Mouse (Mus musculus) megakaryocyte, adult 5-6 weeks (primary cell): Measurements from ENCODE around the gene Dop1b. TPM values are rescaled to one million over a fixed set of nuclear protein-coding genes. Genes with fewer than 3 reads are reported as not detected.

ENCODE experiments used
- ATAC-seq: 2 replicates; pipeline ENCODE4 v1.8.0; 2016; ENCODE audit warnings: mild to moderate bottlenecking, inconsistent platforms; ENCODE audit not compliant: poor library complexity, severe bottlenecking
- total RNA-seq, 2 experiments: library from RNA; stranded (forward) in 1 of 2; stranded (reverse) in 1 of 2; fragments of 153-499, 151-499 nt in 1 of 2; fragments of 221-1000, 200-1000 nt in 1 of 2; gene quantifications; 2 replicates each; pipeline versions ENCODE4 v1.2.3 to v1.2.4; 2015 to 2017

The Dop1b gene
- total RNA-seq, 2 experiments from 2014 or later = 10.5 to 20.3 TPM

GRCm38 (mm10) chr16:93749147-93749910 is 37.6 kb downstream of the Dop1b start:
- no peak for ATAC-seq

- peak; percentile 79 for ATAC-seq
Observed at GRCm38 (mm10) chr16:93750464-93750863, 38.8 kb downstream of the Dop1b start.

- peak; percentile 57 for ATAC-seq
Observed at GRCm38 (mm10) chr16:93751816-93752215, 40.1 kb downstream of the Dop1b start.

GRCm38 (mm10) chr16:93756622-93757021 is 44.9 kb downstream of the Dop1b start:
- ATAC-seq = 0 out of 2 replicates have a peak, but pooled peaks have one; percentile 4

- ATAC-seq = no peak
Observed at GRCm38 (mm10) chr16:93763378-93763777, 51.7 kb downstream of the Dop1b start.

GRCm38 (mm10) chr16:93764597-93764996 is 52.9 kb downstream of the Dop1b start:
- ATAC-seq = no peak

- peak; percentile 74 for ATAC-seq
Observed at GRCm38 (mm10) chr16:93766956-93767355, 55.3 kb downstream of the Dop1b start.

- peak; percentile 72 for ATAC-seq
Observed at GRCm38 (mm10) chr16:93767548-93767947, 55.8 kb downstream of the Dop1b start.

- no peak for ATAC-seq
Observed at GRCm38 (mm10) chr16:93769621-93770020, 57.9 kb downstream of the Dop1b start.

- no peak for ATAC-seq
Observed at GRCm38 (mm10) chr16:93770271-93770926, 58.7 kb downstream of the Dop1b start.

GRCm38 (mm10) chr16:93774658-93775057 is 63.0 kb downstream of the Dop1b start:
- no peak for ATAC-seq

- no peak for ATAC-seq
Observed at GRCm38 (mm10) chr16:93776468-93776867, 64.8 kb downstream of the Dop1b start.

- ATAC-seq = peak; percentile 4; the same call in 1 of the 2 replicates
Observed at GRCm38 (mm10) chr16:93777247-93777999, 65.7 kb downstream of the Dop1b start.

GRCm38 (mm10) chr16:93778393-93778792 is 66.7 kb downstream of the Dop1b start:
- 0 out of 2 replicates have a peak, but pooled peaks have one; percentile 16 for ATAC-seq

- ATAC-seq = 0 out of 2 replicates have a peak, but pooled peaks have one; percentile 8
Observed at GRCm38 (mm10) chr16:93779554-93779953, 67.8 kb downstream of the Dop1b start.

GRCm38 (mm10) chr16:93780660-93781479 is 69.2 kb downstream of the Dop1b start:
- ATAC-seq = peak; percentile 78

GRCm38 (mm10) chr16:93784175-93784574 is 72.5 kb downstream of the Dop1b start:
- no peak for ATAC-seq

- peak; percentile 70 for ATAC-seq
Observed at GRCm38 (mm10) chr16:93785805-93786204, 74.1 kb downstream of the Dop1b start.

GRCm38 (mm10) chr16:93788388-93788787 is 76.7 kb downstream of the Dop1b start:
- ATAC-seq = no peak

GRCm38 (mm10) chr16:93788881-93789280 is 77.2 kb downstream of the Dop1b start:
- no peak for ATAC-seq
